Comparison of ENCODE assay signal across 30 mouse cellular contexts in the genomic region with DNA sequence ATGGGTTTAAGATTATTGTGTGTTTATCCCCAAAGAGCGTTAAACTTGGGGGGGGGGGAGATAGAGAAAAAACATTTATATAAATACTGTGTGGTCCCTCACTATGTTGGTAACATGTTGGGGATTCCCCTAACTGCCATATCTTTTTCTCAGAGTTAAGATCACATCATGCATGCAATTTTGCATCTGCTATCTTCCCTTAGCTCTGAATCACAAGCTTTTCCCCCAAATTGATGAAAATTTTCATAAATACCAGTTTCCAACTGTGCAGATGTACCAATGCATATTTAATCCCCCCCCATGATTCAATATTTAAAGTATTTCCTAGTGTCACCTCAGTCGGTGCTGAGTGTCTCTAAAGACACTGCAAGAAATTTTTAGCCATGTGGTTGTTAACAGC. TPM values are rescaled to one million over a fixed set of nuclear protein-coding genes. Genes with fewer than 3 reads are reported as not detected.
"Had no signal": no experiment of that assay in that cellular context is flagged by ENCODE, and none has a peak within 500 bp of the region (broad histone marks: within the 10 kb centered on the region; RNA-seq: fewer than 3 reads in every experiment).

No protein-coding gene starts in this region.

- H3K9me3 ChIP-seq: heart, embryonic 10.5 days; heart, embryonic 12.5 days; heart, embryonic 13.5 days; heart, embryonic 15.5 days; hindbrain, embryonic 10.5 days; hindbrain, embryonic 12.5 days; hindbrain, embryonic 13.5 days; hindbrain, embryonic 15.5 days; intestine, embryonic 15.5 days; kidney, embryonic 15.5 days had no signal

- H3K27ac ChIP-seq: heart, embryonic 10.5 days; heart, embryonic 13.5 days; heart, embryonic 15.5 days; hindbrain, embryonic 10.5 days; hindbrain, embryonic 12.5 days; hindbrain, embryonic 13.5 days; hindbrain, embryonic 14.5 days; hindbrain, embryonic 15.5 days; hindbrain, postnatal 0 days; intestine, embryonic 15.5 days; kidney, embryonic 15.5 days; kidney, postnatal 0 days; layer of hippocampus, adult 2 months had no signal

- H3K9ac ChIP-seq: heart, embryonic 12.5 days; heart, embryonic 13.5 days; heart, embryonic 15.5 days; hindbrain, embryonic 12.5 days; hindbrain, embryonic 13.5 days; hindbrain, embryonic 14.5 days; hindbrain, embryonic 15.5 days; intestine, embryonic 15.5 days; kidney, embryonic 15.5 days had no signal

- H3K36me3 ChIP-seq: heart, embryonic 10.5 days; heart, embryonic 12.5 days; heart, embryonic 13.5 days; heart, embryonic 15.5 days; hindbrain, embryonic 10.5 days; hindbrain, embryonic 12.5 days; hindbrain, embryonic 13.5 days; hindbrain, embryonic 15.5 days; intestine, embryonic 15.5 days; kidney, embryonic 15.5 days had no signal

- DNase-seq: heart, postnatal 10 days; heart, postnatal 14 days; heart, postnatal 36 days; heart, postnatal 4 days; kidney, adult 11 months; kidney, adult 18-20 months; kidney, adult 2 months; kidney, adult 8-10 months; kidney, adult 9 months; kidney, postnatal 14 days; kidney, postnatal 25 days; kidney, postnatal 36 days; kidney, postnatal 4 days; layer of hippocampus, adult 9-11 months; layer of hippocampus, postnatal 36 days had no signal

- H3K4me2 ChIP-seq: heart, embryonic 11.5 days; heart, embryonic 12.5 days; heart, embryonic 13.5 days; heart, embryonic 15.5 days; hindbrain, embryonic 12.5 days; hindbrain, embryonic 13.5 days; hindbrain, embryonic 14.5 days; hindbrain, embryonic 15.5 days; intestine, embryonic 15.5 days; kidney, embryonic 15.5 days had no signal

- H3K4me3 ChIP-seq: heart, embryonic 10.5 days; heart, embryonic 12.5 days; heart, embryonic 13.5 days; heart, embryonic 15.5 days; hindbrain, embryonic 10.5 days; hindbrain, embryonic 12.5 days; hindbrain, embryonic 13.5 days; hindbrain, embryonic 15.5 days; intestine, embryonic 15.5 days; kidney, embryonic 15.5 days; layer of hippocampus, adult 2 months had no signal

- H3K4me1 ChIP-seq: heart, embryonic 10.5 days; heart, embryonic 12.5 days; heart, embryonic 13.5 days; heart, embryonic 15.5 days; hindbrain, embryonic 10.5 days; hindbrain, embryonic 12.5 days; hindbrain, embryonic 13.5 days; hindbrain, embryonic 15.5 days; intestine, embryonic 15.5 days; kidney, embryonic 15.5 days had no signal

- H3K27me3 ChIP-seq: heart, embryonic 13.5 days; heart, embryonic 15.5 days; hindbrain, embryonic 12.5 days; hindbrain, embryonic 13.5 days; hindbrain, embryonic 15.5 days; intestine, embryonic 15.5 days had no signal

RNA-seq across cellular contexts. Expression of a gene that starts 11.8 kb away (rescaled TPM):
- total RNA-seq: hindbrain, postnatal 0 days had no signal
- polyA plus RNA-seq: hindbrain, embryonic 10.5 days had no signal
